Mouse (Mus musculus) lung, postnatal 0 days (tissue): ENCODE data around the gene AY358078. TPM values are rescaled to one million over a fixed set of nuclear protein-coding genes. Genes with fewer than 3 reads are reported as not detected.
"Not testable (repeated sequence)": the region's sequence is repeated elsewhere in the genome, so short reads cannot be mapped to it uniquely, and the experiment has no call there.

Experiments used
- ATAC-seq: fragments of 200-750 bp; cut with Nextera tagmentation; 2 replicates; pipeline ENCODE4 v1.8.0; 2017; ENCODE audit warnings: moderate library complexity
- DNase-seq: peaks from one replicate; pipeline ENCODE4 v3.0.0-alpha.2; 2016; ENCODE audit warnings: low spot score
- H3K27ac ChIP-seq: fragments of 300-500 bp; sonication (generic); 2 replicates; pipeline ENCODE4 v1.5.1; 2014; ENCODE audit warnings: antibody characterized with exemption, mild to moderate bottlenecking, low read length, mixed read lengths
- H3K27me3 ChIP-seq: fragments of 300-500 bp; sonication (generic); replicated peaks from 2 replicates; pipeline ENCODE4 v1.6.1; 2014; ENCODE audit warnings: low read length, mixed read lengths; ENCODE audit not compliant: insufficient read depth
- H3K36me3 ChIP-seq: fragments of 300-500 bp; sonication (generic); 2 replicates; pipeline ENCODE4 v1.6.1; 2014; ENCODE audit warnings: low read length, mixed read lengths; ENCODE audit not compliant: insufficient read depth
- H3K4me1 ChIP-seq: fragments of 300-500 bp; sonication (generic); 2 replicates; pipeline ENCODE4 v1.6.1; 2014; ENCODE audit warnings: antibody characterized with exemption, low read depth, low read length, mixed read lengths; ENCODE audit not compliant: insufficient read depth
- H3K4me2 ChIP-seq: fragments of 300-500 bp; sonication (generic); replicated peaks from 2 replicates; pipeline ENCODE4 v1.6.1; 2014; ENCODE audit warnings: low read depth, mild to moderate bottlenecking, low read length, moderate library complexity, mixed read lengths
- H3K4me3 ChIP-seq: fragments of 300-500 bp; sonication (generic); 2 replicates; pipeline ENCODE4 v1.5.1; 2014; ENCODE audit warnings: low read depth, low read length
- H3K9ac ChIP-seq: fragments of 300-500 bp; sonication (generic); replicated peaks from 2 replicates; pipeline ENCODE4 v1.6.1; 2014; ENCODE audit warnings: low read depth, mild to moderate bottlenecking
- H3K9me3 ChIP-seq: fragments of 300-500 bp; sonication (generic); 2 replicates; pipeline ENCODE4 v1.6.1; 2016; ENCODE audit warnings: low read length, mixed read lengths
- CTCF ChIP-seq: IDR thresholded peaks from 2 replicates; pipeline ENCODE4 v1.5.1; 2016; ENCODE audit warnings: antibody characterized with exemption, mild to moderate bottlenecking
- EP300 ChIP-seq: IDR thresholded peaks from 2 replicates; pipeline ENCODE4 v1.6.1; 2016; ENCODE audit warnings: antibody characterized with exemption, mild to moderate bottlenecking, control low read depth
- WGBS: fragments of 180-500 bp; shearing (Covaris S2); extraction: QIAGEN DNeasy Blood & Tissue Kit; methylation state at CpG from one replicate; pipeline ENCODE4 v1.1.7; 2014; 5-methylcytosine and 5-hydroxymethylcytosine counted together
- polyA plus RNA-seq: library from polyadenylated mRNA; unstranded; fragments of >200 nt; fragmentation: Nextera tagmentation; extraction: Ambion mirVana; gene quantifications from 2 replicates; pipeline ENCODE4 v1.2.1, GENCODE M21; 2015

AY358078 gene
- polyA plus RNA-seq, 1 experiment from 2014 or later, result not detected

DNA sequence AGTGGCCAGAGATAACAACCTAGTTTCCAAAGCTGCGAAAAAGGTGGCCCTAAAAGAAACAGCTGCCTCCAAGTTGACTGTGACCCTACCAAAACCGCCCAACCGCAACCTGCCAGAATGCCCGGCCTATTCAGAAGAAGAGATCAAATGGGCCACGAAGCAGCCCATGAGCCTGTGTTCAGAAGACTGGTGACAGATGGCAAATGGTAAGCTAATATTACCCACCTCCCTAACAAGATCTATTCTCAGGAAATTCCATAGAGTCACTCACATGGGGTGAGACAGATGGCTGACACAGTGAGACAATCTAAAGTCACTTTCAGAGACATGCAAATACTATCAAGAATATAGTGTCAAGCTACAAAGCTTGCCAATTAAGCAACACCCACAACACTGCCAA, 12.8 kb upstream of the AY358078 start:
- TF ChIP-seq EP300, result no peak
- no peak for TF ChIP-seq CTCF
- H3K4me1 ChIP-seq, result no peaks in the 10 kb centered on the region
- 83% methylated on average over 5 of the region's 5 CpGs for WGBS
- no peak for DNase-seq
- H3K9me3 ChIP-seq, result no peaks in the 10 kb centered on the region
- no peak overlapping the region for H3K4me2 ChIP-seq
- H3K36me3 ChIP-seq, result no peaks in the 10 kb centered on the region
- no peak overlapping the region for H3K4me3 ChIP-seq
- H3K27me3 ChIP-seq, result no peaks in the 10 kb centered on the region
- no peak overlapping the region for H3K9ac ChIP-seq
- ATAC-seq, result no peak
- H3K27ac ChIP-seq, result no peak overlapping the region

DNA sequence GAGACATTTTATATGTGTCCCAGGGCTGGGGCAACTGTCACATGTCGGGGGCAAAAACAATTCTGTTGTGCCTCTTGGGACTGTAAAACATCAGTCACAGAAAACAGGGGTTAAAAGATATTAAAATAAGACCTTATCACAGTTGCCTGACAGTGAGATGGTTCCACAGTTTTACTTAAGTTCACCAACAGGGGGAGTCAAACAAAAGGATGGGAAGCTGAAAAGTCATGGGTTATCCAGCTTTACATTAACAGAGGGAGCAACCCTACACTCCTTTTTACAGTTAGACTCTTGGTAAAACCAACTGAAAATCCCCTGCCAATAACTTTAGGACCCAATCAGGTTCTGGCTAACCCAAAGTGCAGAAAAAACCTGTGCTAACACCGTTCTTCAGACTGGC, 10.7 kb upstream of the AY358078 start:
- no peaks in the 10 kb centered on the region for H3K36me3 ChIP-seq
- no peak overlapping the region for H3K9ac ChIP-seq
- no peak for ATAC-seq
- no peak overlapping the region for H3K4me3 ChIP-seq
- no peaks in the 10 kb centered on the region for H3K4me1 ChIP-seq
- DNase-seq, result no peak
- no peak overlapping the region for H3K4me2 ChIP-seq
- H3K27me3 ChIP-seq, result no peaks in the 10 kb centered on the region
- TF ChIP-seq EP300 (no peak), CTCF (peak; percentile 30)
- no peaks in the 10 kb centered on the region for H3K9me3 ChIP-seq
- WGBS, result 82% methylated on average over 2 of the region's 2 CpGs
- no peak overlapping the region for H3K27ac ChIP-seq

DNA sequence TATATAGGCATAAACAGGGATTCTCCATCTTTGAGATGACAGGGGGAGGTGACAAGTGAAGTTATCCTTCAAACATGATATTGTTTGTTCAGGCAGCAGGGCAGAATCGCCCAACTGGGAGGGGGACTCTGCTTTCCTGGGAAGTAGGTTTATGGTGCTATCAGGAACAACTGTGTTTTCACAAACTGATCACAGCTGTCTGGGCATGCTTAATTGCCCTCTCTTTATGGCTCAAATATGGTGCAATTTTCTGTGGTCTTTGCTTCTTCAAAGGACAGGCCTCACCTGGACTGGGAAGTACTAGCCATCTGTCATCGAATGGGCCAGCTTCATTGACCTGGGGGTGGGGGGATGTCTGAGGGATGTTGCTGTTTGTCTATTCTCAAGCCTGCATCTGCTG, 5.7 kb upstream of the AY358078 start:
- Histone ChIP-seq H3K4me1 (no peaks in the 10 kb centered on the region), H3K9ac (no peak overlapping the region), H3K9me3 (no peaks in the 10 kb centered on the region), H3K4me2 (no peak overlapping the region), H3K27me3 (no peaks in the 10 kb centered on the region), H3K4me3 (no peak overlapping the region), H3K27ac (no peak overlapping the region), H3K36me3 (no peaks in the 10 kb centered on the region)
- 63% methylated on average over 2 of the region's 2 CpGs for WGBS
- DNase-seq (no peak), ATAC-seq (no peak)
- TF ChIP-seq CTCF, result no peak
- no peak for TF ChIP-seq EP300

DNA sequence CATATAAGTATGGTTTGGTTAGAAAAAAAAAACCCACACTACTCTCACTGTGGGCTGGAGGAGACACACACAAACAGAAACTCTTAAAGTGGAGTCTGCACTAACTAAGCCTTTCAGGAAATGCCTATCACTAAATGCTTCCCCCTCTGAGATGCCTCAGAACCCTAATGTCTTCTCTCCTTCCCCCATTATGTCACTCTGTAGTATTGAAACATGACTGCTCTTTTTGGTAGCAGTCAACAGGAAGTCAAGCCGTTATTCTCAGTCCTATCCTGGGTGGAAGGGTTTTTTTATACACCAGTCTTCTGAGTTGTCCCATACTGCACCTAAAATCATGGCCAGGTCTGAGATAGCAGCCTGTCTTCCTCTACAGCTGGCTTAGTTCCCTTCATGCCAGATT, 26.8 kb downstream of the AY358078 start:
- Histone ChIP-seq H3K36me3 (no peaks in the 10 kb centered on the region), H3K4me2 (no peak overlapping the region), H3K4me3 (no peak overlapping the region), H3K27me3 (no peaks in the 10 kb centered on the region), H3K4me1 (no peaks in the 10 kb centered on the region), H3K27ac (no peak overlapping the region), H3K9me3 (no peaks in the 10 kb centered on the region), H3K9ac (no peak overlapping the region)
- TF ChIP-seq CTCF (no peak), EP300 (no peak)
- ATAC-seq (no peak), DNase-seq (no peak)
- WGBS, result 35% methylated on average over 1 of the region's 1 CpGs

DNA sequence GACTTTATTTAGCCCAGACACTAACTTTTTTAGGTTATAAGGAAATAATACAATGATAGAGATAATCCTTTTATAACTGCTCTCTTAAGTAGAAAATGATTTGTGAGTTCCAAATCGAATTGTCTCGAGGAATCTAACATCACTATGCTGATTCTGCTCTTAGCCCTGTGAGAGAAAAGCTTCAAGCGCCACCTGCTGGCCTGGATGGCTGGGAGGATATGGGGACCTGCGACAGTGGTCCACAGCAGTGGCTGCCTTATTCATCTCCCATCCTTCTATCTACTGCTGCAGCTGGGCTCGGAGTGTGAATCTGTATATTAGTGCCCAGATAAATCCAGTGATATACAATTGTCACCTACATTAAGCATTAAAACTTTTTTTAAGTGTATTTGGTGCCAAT, 28.0 kb downstream of the AY358078 start:
- DNase-seq, result peak; percentile 4
- H3K4me3 ChIP-seq, H3K9me3 ChIP-seq, H3K27ac ChIP-seq, ATAC-seq, H3K4me2 ChIP-seq, H3K27me3 ChIP-seq, H3K9ac ChIP-seq, H3K4me1 ChIP-seq, H3K36me3 ChIP-seq: not testable (repeated sequence)
- 18% methylated on average over 5 of the region's 5 CpGs for WGBS
- TF ChIP-seq CTCF, result peak; percentile 64

DNA sequence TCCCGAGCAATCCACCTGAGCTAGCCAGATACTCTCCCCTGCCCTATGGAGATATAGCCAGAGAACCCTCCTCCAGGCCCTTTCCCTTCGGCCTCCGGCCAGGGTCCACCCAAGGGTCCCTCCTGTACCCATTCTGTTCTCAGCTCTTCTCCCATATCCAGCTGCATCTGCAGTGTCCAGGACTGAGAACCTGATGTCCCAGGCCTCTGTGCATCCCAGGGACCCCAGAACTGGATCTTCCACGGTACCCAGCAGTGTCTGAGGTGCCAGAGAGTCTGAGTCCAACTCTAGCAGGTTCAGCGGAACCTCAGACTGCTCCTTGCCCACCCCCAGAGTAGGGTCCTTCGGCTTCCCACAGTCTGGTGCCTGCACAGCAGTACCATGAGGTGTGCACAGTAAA, 29.3 kb downstream of the AY358078 start:
- no peak overlapping the region for H3K27ac ChIP-seq
- ATAC-seq, result no peak
- H3K27me3 ChIP-seq, result no peaks in the 10 kb centered on the region
- DNase-seq, result no peak
- no peak overlapping the region for H3K4me3 ChIP-seq
- no peak overlapping the region for H3K4me2 ChIP-seq
- no peaks in the 10 kb centered on the region for H3K36me3 ChIP-seq
- 68% methylated on average over 6 of the region's 6 CpGs for WGBS
- no peak overlapping the region for H3K9ac ChIP-seq
- no peak for TF ChIP-seq CTCF
- TF ChIP-seq EP300, result no peak
- H3K9me3 ChIP-seq, result no peaks in the 10 kb centered on the region
- H3K4me1 ChIP-seq, result no peaks in the 10 kb centered on the region

DNA sequence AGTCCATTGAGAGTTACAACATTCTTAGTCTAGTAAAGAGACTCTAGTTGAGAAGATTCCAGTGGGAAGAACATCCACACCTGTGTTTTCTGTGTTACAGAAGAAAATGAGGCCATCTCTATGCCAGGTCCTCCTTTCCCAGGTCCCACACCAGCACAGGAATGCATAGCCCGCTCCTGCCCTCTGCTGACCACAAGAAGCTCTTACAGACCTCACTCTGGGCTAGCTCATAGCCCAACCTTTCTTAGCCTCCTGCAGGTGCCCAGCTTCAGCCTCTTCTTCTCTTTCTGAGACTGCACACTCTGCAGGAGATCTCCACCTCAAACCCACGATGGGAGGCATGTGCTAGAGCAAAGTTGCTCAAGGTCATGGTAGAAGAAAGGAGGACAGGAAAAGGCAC, 38.6 kb downstream of the AY358078 start:
- H3K4me2 ChIP-seq, H3K27ac ChIP-seq, H3K9ac ChIP-seq, H3K27me3 ChIP-seq, DNase-seq, ATAC-seq, H3K4me3 ChIP-seq, H3K9me3 ChIP-seq, H3K4me1 ChIP-seq, H3K36me3 ChIP-seq: not testable (repeated sequence)
- 33% methylated on average over 2 of the region's 2 CpGs for WGBS
- peak; percentile 29; the same call in 1 of the 2 replicates for TF ChIP-seq CTCF
